Mouse (Mus musculus) lung, adult 2 months (tissue): ENCODE results near the gene Bsnd.

Experiments
- CTCF ChIP-seq: fragments of 200-500 bp; IDR thresholded peaks from 2 replicates; pipeline ENCODE4 v1.5.1; 2011; ENCODE audit warnings: mild to moderate bottlenecking, low read length, control low read depth; ENCODE audit not compliant: insufficient read depth
- POLR2A ChIP-seq: fragments of 200-500 bp; IDR thresholded peaks from 2 replicates; pipeline ENCODE4 v1.6.1; 2011; ENCODE audit warnings: low read depth, mild to moderate bottlenecking, control low read depth, low read length, borderline replicate concordance; ENCODE audit errors: extremely low read depth

- TF ChIP-seq CTCF, result no peak
- TF ChIP-seq POLR2A, result no peak
Measured at GRCm38 (mm10) chr4:106467420-106468110, 24.5 kb downstream of the Bsnd start.
